Mouse (Mus musculus): ENCODE data around the gene Clpsl2.
"Not testable (repeated sequence)": the region's sequence is repeated elsewhere in the genome, so short reads cannot be mapped to it uniquely, and the experiment has no call there.

The Clpsl2 gene

DNA sequence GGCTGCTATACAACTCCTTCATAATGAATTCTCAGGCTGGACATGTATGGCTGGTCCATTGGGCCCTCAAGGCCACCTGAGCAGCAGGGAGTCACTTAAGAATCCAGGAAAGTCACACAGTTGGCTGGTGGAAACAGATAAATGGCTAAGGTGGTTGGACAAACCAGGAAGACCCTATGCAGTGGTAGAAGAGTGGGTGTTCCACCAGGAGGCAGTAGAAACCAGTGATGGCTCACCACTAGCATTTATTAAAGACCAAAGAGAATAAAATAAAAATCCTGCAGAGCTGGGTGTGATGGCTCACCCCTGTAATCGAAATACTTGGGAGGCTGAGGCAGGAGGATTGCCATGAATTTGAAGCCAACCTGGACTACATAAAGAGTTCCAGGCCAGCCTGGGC lies 2.3 kb upstream of the Clpsl2 start:
- in situ Hi-C loops (cut with MboI; ENCODE audit: unreplicated experiment in 2 of 2), result loop anchor here in 1 of 2 experiments (25.0 kb wide), 1 partner anchor 460 kb away; the partner anchor contains the start of gene Tcp11

DNA sequence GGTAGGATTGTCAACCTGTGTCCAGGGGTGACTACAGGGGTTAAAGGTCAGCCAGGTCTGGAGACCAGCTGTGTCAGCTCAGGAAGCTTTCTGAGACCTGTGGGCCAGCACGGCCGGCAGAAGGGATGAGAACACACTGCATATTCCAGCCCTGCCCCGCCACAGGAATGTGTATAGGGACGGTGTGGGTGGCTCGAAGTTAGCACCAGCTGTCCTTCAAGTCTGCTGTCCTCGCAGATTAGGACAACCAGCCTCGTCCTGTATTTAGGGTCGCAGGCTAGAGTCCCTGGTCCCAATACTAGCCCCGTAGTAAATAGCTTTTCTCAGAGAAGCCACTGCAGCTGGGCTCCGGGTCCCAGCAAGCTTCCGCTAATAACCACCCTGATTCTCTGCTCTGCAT lies 661 bp upstream of the Clpsl2 start:
- in situ Hi-C loops (cut with MboI; ENCODE audit: unreplicated experiment in 2 of 2), result loop anchor here in 1 of 2 experiments (25.0 kb wide), 1 partner anchor 461 kb away; the partner anchor contains the start of gene Tcp11

DNA sequence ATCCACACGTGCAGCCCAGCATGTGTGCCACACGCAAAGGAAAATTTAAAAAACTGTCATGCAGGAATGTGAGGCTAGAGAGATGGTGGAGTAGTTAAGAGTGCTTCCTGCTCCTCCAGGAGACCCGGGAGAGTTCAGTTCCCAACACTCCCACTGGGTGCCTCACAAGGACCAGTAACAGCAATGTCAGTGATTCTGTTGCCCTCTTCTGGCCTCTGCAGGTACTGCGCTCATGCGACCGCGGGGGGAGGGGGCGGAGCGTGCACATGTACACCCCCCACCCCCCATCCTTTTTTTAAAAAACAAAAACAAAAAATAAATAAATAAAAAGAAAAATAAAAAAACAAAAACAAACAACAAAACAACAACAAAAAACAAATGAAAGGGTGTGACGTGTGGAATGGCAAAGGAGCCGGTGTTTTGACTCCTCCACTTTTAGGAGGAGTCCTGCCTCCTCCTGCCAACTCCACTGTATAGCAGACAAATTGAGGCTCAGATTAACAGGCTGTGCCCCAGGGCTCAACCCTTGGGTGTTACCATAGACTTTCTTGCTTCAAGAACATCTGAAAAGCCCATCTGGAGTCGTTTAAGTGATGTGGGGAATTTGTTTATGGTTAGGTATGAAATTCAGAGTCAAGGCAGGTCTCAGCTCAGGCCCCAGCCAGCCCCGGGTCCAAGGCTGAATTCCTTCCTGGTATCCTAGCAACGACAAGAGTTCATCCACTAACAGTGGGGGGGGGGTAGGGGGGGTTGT lies 4.0 kb downstream of the Clpsl2 start:
- in situ Hi-C loops (cut with MboI; ENCODE audit: unreplicated experiment in 2 of 2), result no loop called here

DNA sequence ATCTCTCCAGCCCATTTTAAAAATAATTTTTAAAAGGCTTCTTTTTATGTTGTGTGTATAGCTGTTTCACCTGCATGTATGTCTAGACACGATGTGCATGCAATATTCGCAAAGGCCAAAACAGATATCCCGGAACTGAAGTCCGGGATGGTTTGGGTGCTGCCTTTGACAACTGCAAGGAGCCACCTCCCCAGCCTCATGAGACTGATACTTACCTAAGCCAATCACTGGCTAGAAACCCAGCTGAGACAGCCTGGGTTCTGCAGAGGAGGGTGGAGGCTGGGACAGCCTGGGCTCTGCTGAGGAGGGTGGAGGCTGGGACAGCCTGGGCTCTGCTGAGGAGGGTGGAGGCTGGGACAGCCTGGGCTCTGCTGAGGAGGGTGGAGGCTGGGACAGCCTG lies 4.8 kb downstream of the Clpsl2 start:
- in situ Hi-C loops (cut with MboI; ENCODE audit: unreplicated experiment in 2 of 2), result not testable (repeated sequence)

DNA sequence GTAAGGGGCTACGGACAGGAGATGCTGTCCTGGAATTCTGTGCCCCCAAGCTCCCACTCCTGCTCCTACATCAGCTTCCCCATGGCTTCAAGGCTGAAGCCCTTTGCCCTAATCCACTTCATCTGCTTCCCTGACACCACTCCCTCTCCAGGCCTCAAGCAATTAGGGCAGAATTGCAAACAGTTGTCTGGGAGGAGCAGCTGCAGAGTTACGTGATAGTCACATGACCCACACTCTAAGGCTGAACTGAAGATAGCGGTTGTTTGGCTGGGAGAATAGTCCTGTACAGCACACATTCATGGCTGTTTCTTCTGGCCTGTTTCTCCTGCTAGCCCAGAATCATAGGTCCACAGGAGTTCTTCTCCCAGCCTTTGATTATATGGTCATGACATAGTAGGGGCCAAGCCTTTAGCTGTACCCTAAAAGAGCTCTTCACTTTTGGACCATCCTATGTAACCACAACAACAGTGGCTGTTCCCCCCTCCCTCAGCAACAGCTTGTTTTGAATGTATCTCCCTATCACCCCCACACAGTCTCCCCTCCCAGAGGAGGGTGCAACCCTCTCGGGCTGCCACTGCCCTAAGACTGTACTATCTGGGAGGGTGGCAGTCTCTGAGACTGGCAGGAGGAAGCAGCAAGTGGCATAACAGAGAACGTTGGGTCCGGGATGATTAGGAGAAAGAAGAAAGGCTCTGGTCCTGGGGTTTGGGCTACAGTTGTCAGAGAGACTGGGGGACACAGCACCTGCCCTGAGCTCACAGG lies 7.6 kb downstream of the Clpsl2 start:
- in situ Hi-C loops (cut with MboI; ENCODE audit: unreplicated experiment in 2 of 2), result no loop called here

DNA sequence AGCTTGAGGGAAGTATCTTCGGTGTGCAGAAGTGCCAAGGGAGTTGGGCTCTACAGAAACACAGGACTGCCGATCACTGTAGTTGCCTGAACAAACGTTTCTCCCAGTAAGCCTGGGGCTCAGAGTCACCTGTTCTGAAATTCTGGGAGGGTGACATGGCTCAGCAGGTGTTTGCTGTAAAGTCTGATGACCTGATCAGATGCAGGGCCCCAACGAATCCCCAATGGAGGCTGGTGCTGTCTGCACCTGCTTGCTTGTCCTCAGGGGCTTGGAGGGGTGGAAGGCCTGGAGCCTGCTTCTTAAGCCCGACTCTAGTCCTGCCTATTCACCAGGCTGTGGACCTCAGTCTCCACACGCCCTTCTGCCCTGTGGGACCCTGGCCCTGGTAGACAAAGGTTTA lies 8.6 kb downstream of the Clpsl2 start:
- in situ Hi-C loops (cut with MboI; ENCODE audit: unreplicated experiment in 2 of 2), result no loop called here

DNA sequence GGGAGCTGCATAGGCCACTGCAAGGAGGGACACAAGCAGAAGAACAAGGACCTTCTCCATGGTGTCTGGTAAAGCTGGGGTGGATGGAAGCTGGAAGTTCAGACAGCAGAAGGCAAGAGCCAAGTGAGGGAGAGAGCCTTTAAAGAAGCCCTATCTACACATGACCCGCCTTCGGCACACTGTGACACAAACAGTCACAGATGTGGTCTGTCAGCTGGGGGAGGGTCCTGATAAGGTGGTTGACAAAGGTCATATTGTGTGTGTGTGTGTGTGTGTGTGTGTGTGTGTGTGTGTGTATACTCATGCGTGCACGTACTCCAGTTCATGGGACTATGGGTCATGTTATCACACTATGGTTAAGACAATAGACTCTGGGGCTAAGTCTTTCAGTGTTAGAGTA lies 11.4 kb downstream of the Clpsl2 start, which contains the start of gene Clps:
Gene Clps, minus strand, starts transcription at position 169 of the 400 bp plus-strand sequence.
- in situ Hi-C loops (cut with MboI; ENCODE audit: unreplicated experiment in 2 of 2), result no loop called here

DNA sequence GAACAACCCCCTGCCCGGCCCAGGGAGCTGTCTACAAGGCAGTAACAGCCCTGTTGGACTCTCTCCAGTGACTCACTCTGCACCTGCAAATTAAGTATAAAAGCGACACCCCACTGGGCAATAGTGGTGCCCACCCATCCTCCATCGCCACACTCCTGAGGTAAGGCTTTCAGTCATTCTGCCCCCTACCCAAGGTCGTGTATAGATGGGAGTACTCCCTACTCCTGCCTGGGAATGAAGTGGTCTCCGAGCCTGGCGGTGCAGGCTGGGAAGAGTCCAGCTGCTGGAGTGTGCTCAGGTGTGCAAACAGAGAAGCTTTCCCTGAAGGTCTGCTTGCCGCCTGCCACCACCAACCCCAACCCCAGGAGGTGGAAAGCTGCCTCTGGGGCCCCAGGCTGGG lies 12.4 kb downstream of the Clpsl2 start:
- in situ Hi-C loops (cut with MboI; ENCODE audit: unreplicated experiment in 2 of 2), result no loop called here

DNA sequence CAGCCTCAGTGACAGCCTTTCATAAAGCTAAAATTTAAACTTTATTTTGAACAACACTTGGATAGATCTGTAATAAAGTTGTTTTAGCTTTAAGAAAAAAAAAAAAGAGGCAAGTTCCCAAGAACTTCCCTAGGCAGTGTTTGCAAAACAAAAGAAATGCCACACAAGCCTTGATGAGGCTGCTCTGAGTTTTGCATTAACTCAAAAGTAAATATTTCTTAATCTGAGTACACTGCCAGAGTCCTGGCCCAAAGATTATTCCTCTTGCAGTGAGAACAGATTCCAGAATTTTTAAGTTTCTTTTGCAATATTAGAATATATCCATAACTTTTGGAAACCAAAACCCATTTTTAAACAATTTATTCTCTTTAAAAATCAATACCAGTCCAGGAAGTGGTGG lies 16.0 kb downstream of the Clpsl2 start:
- in situ Hi-C loops (cut with MboI; ENCODE audit: unreplicated experiment in 2 of 2), result no loop called here

DNA sequence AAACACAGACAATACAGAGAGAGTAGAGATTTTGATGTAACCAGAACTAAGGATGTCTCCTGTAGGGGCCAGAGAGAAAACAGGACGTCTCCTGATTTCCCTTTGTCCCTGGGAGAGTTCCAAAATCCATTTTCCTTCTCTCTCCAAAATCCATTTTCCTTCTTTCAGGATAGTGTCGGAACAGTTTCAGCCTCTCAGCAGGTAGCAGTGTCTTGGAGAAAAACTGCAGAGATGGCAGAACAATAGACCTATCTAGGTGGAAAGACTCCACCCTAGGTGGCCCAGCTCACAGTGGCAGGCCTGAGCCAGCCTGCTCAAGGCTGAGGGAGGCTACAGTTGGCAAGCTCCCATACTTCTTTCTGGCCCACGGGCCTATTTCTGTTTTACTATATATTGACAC lies 18.3 kb downstream of the Clpsl2 start:
- in situ Hi-C loops (cut with MboI; ENCODE audit: unreplicated experiment in 2 of 2), result no loop called here

DNA sequence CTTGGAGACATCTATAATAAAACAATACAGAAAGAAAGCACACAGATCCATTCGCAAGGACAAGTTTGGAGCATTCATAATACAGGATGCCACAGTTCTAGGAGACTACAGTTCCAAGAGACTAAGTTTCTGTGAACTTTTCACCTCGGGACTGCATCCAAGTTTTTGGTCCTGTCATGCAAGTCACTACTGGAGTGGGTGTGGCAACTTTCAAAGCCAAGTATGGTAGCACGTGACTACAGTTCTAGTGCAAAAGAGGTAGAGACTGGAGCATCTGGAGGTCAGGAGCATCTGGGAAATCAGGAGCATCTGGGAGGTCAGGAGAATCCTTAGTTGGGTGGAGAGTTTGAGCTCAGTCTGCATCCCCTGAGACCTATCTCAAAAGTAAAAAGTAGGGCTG lies 22.7 kb downstream of the Clpsl2 start:
- in situ Hi-C loops (cut with MboI; ENCODE audit: unreplicated experiment in 2 of 2), result no loop called here

DNA sequence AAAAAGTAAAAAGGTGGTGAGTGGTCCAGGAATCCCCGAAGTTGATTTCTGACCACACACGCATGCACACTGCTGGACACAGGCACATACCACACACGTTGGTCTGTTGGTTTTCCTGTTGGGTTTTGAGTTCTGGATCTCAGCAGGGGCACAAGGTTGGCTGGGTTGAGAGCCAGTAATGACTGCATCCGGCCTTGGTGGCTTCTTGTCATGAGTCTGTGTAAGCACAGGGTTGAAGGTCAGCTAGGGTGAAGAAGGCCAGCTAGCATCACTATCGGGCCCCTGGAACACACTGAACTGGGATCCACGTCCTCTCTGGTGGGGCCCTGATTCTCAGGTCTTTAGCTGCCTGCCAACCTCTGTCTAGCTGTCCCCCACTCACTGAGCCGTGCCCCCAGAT lies 23.3 kb downstream of the Clpsl2 start:
- in situ Hi-C loops (cut with MboI; ENCODE audit: unreplicated experiment in 2 of 2), result no loop called here

DNA sequence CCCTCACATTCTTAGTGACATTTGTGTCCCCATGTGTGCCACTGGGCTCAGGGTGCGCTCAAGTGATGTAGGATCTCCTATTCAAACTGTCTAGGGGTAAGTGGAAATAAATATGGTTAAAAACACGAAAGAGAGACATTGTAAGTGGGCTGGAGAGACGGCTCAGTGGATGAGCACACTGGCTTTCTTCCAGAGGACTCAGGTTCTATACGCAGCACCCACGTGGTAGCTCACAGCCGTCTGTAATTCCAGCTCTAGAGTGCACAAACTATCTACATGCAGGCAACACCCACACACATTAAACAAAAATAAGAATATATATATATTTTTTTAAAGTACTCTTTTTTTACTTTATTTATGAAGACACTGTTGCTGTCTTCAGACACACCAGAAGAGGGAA lies 23.7 kb downstream of the Clpsl2 start:
- in situ Hi-C loops (cut with MboI; ENCODE audit: unreplicated experiment in 2 of 2), result no loop called here

DNA sequence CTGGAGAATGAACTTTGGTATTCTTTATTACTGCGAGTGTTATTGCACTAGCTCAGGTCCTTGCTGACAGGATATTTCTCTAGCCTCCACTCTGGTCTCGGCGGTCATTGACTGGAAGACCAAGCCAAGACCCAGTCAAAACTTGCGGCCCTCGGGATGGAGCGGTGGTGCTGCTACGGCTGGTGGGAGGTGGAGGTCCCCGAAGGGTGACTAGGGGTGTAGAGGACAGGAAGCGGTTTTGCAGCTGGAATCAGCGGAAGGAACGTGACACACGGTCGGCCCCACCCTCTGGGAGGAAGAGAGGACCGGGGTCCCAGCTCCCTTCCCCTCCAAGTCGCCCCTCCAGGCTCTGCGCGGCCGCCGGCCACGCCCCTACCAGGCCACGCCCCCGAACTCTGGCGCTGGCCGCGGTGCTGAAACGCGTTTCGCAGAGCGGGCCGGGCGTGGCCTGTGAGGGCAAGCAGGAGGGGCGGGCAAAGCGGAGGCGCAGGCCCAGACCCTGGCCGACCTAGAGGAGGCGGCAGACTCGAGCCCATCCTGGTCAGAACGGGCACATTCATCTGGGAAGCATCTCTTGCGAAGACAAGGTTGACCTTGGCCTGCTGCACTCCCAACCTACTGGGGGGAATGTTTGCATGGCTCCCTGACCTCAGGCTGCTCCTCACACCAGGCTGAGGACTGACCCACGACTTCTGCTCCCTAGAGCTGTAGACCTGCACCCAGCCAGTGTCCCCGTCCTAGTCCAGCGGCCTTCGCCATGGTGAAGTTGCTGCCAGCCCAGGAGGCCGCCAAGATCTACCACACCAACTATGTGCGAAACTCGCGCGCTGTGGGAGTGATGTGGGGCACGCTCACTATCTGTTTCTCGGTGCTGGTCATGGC lies 26.3 kb downstream of the Clpsl2 start, which contains the start of gene Lhfpl5:
Gene Lhfpl5, plus strand, starts transcription at position 398 of the 882 bp plus-strand sequence.
- in situ Hi-C loops (cut with MboI; ENCODE audit: unreplicated experiment in 2 of 2), result no loop called here

DNA sequence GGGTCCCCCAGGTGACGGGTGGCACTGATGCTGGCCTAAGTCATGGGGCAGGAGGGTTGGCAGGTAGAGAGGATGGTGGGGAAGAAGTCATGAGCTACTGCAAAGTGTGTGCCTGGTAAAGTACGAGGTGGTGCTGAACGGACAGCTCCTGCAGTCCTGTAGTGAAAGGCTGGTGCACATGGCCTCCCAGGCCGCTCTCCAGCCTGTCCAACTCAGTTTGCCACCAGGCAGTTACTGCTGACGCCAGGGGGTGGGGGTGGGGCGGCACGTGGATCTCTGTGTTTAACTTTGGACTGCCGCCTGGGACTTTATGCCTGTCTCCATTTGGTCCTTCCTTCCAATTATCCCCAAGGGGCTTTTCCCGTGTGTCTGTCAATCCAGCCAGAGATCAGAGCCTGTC lies 31.2 kb downstream of the Clpsl2 start:
- in situ Hi-C loops (cut with MboI; ENCODE audit: unreplicated experiment in 2 of 2), result no loop called here

DNA sequence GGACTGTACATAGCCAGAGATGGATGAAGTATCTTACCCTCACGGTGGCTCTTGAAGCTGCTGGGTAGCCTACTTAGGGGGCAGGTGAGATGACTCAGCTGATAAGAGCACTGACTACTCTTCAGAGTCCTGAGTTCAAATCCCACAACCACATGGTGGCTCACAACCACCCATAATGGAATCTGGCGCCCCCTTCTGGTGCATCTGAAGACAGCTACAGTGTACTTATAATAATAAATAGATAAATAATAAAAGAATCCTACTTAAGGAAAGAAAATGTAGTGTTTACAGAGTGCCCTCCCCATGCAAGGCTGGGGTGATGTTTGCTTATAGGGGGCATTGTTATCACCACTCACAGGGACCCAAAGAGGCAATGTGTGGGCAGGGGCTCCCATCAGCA lies 31.8 kb downstream of the Clpsl2 start:
- in situ Hi-C loops (cut with MboI; ENCODE audit: unreplicated experiment in 2 of 2), result no loop called here

DNA sequence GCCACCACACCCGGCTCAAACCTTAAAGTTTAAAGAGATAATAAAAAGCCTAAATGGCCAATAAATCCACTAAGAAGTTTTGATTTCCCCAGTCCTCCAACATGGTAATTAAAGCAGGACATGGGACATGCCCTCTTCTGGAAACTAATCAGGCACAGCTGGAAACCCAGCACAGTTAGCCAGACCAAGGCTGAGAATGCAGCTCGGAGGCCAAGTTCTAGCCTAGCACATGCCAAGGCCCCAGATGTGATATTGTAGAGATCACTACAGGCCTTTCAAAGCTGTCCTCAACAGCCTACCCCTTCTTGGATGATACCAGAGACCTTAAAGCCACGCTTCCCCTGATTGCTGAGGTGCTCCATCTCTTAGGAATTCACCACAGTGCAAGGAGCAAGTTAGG lies 37.3 kb downstream of the Clpsl2 start:
- in situ Hi-C loops (cut with MboI; ENCODE audit: unreplicated experiment in 2 of 2), result no loop called here

DNA sequence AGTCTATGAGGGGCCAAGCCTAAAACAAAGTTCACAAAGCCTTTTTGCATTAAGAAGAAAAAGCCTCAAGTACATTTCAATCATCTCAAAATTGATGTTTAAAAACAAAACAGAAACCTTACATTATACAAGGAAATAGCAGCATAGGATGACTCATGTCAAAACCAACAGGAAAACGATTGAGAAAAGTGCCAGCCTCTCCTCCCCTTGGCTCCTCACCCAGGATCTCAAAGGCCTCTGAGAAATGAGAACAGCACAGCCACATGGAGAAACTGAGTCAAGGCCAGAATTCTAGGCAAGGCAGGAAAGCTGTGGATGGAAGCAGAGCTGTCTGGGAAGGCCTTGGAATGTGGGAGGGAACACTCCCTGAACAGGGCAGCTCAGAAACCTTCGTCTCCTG lies 39.4 kb downstream of the Clpsl2 start:
- in situ Hi-C loops (cut with MboI; ENCODE audit: unreplicated experiment in 2 of 2), result no loop called here

DNA sequence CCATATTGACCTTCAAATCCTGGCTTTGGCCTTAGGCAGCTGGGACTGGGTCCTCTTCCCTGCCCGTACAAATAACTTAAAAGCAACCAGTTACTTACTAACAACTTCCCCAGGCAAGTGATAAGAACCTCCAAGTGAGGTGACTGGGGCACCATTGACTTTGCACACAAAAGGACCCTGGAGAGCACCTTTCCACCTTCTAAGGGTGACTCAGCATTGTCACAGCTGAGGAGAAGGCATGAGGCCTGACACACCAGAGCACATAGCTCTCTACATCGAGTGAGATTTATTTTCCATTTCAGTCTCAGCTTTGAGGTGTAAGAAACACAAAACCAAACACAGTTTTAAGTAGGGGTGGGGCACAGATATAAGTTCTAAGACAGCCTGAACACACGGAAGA lies 41.4 kb downstream of the Clpsl2 start:
- in situ Hi-C loops (cut with MboI; ENCODE audit: unreplicated experiment in 2 of 2), result loop anchor here in 1 of 2 experiments (5.0 kb wide), 1 partner anchor 57 kb away; no protein-coding TSS in a partner anchor

DNA sequence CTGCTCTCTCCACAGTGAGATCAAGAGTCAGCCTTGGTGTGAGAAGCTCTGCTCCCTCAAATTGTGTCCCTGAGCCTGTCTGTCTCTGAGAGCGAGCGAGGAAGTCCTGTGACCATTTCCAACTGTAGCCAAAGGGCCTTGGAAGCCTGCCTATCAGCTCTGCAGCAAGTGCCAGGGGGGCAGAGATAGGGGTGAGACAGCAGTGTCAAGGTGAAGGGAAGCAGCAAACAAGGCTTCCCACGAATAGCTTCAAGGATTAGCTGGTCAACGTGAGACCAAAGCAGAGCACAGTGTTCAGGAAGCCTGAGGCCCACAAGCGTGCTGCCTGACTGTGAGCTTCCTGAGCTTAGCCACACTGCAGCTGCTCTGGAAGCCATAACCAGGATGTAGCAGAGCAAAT lies 42.3 kb downstream of the Clpsl2 start:
- in situ Hi-C loops (cut with MboI; ENCODE audit: unreplicated experiment in 2 of 2), result loop anchor here in 1 of 2 experiments (5.0 kb wide), 1 partner anchor 56 kb away; no protein-coding TSS in a partner anchor

DNA sequence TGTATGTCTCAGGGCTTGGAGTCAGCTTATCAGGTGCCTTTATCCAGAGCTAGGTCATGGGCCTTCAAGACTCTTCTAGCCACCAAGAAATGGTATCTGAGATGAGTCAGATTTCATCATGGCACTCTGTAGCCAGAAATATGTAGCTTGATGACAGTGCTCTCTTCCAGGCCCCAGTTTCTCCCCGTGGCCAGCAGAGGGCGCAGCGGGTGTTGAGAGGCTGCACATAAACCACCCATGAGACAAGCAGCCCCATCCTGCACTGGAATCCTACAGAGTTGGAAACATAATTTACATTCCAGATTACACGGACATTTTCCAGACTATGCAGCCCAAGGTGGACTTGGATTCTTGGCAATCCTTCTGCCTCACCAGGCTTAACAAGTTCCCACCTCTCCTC lies 43.8 kb downstream of the Clpsl2 start:
- in situ Hi-C loops (cut with MboI; ENCODE audit: unreplicated experiment in 2 of 2), result loop anchor here in 1 of 2 experiments (5.0 kb wide), 1 partner anchor 54 kb away; no protein-coding TSS in a partner anchor

All from v-Abl transformed pro-B cells (cell line).